Mouse (Mus musculus): Measurements from ENCODE around the gene Slc16a1. TPM values are rescaled to one million over a fixed set of nuclear protein-coding genes. Genes with fewer than 3 reads are reported as not detected.

Gene Slc16a1
- total RNA-seq, 1 experiment = 121 TPM

GRCm38 (mm10) chr3:104641313-104641712, 2.8 kb downstream of the Slc16a1 start:
- Histone ChIP-seq H3K4me3 (ENCODE audit: insufficient read depth in 1 of 2, low read depth in 1 of 2, low read length in 2 of 2, poor library complexity in 1 of 2, severe bottlenecking in 1 of 2) (no peak overlapping the region), H3K9me3 (ENCODE audit: control insufficient read depth, insufficient read depth, low read depth, low read length) (no peaks in the 10 kb centered on the region), H3K36me3 (ENCODE audit: control insufficient read depth, insufficient read depth, low read length, poor library complexity, severe bottlenecking) (no peaks in the 10 kb centered on the region), H3K4me1 (ENCODE audit: control insufficient read depth in 2 of 2, insufficient read depth in 2 of 2, low read length in 2 of 2, poor library complexity in 1 of 2) (peaks cover 2 to 4% of the 10 kb centered on the region in 2 experiments; a peak in 2 of 4 replicates), H3K9ac (ENCODE audit: insufficient read depth, low read depth, low read length, poor library complexity, severe bottlenecking) (no peak overlapping the region), H3K27ac (ENCODE audit: insufficient read depth, low read depth, low read length, poor library complexity, severe bottlenecking) (no peak overlapping the region)
- no peak for TF ChIP-seq MAFK (IDR thresholded peaks at IDR 0.05; ENCODE audit: insufficient read depth, low read depth, low read length)
- no peak for TF ChIP-seq CHD2 (IDR thresholded peaks at IDR 0.05; ENCODE audit: low read depth, low read length)
- TF ChIP-seq HCFC1 (IDR thresholded peaks at IDR 0.05; ENCODE audit: borderline replicate concordance, insufficient read depth, low read length) = no peak
- no peak for TF ChIP-seq ZC3H11A (IDR thresholded peaks at IDR 0.05; ENCODE audit: borderline replicate concordance, low read depth, low read length)
- TF ChIP-seq ZNF384 (IDR thresholded peaks at IDR 0.05; ENCODE audit: low read depth, low read length) = no peak
- in situ Hi-C loops (cut with MboI; ENCODE audit: low sequenced_read_pairs in 2 of 2, unreplicated experiment in 2 of 2) = no loop called here
- no peak for DNase-seq (ENCODE audit: low read depth, low spot score)

GRCm38 (mm10) chr3:104643113-104643512, 4.6 kb downstream of the Slc16a1 start:
- Histone ChIP-seq H3K9ac (ENCODE audit: insufficient read depth, low read depth, low read length, poor library complexity, severe bottlenecking) (no peak overlapping the region), H3K4me1 (ENCODE audit: control insufficient read depth in 2 of 2, insufficient read depth in 2 of 2, low read length in 2 of 2, poor library complexity in 1 of 2) (peaks cover 2 to 4% of the 10 kb centered on the region in 2 experiments; a peak in 2 of 4 replicates), H3K27ac (ENCODE audit: insufficient read depth, low read depth, low read length, poor library complexity, severe bottlenecking) (no peak overlapping the region), H3K4me3 (ENCODE audit: insufficient read depth in 1 of 2, low read depth in 1 of 2, low read length in 2 of 2, poor library complexity in 1 of 2, severe bottlenecking in 1 of 2) (no peak overlapping the region), H3K36me3 (ENCODE audit: control insufficient read depth, insufficient read depth, low read length, poor library complexity, severe bottlenecking) (no peaks in the 10 kb centered on the region), H3K9me3 (ENCODE audit: control insufficient read depth, insufficient read depth, low read depth, low read length) (no peaks in the 10 kb centered on the region)
- no peak for TF ChIP-seq CHD2 (IDR thresholded peaks at IDR 0.05; ENCODE audit: low read depth, low read length)
- TF ChIP-seq HCFC1 (IDR thresholded peaks at IDR 0.05; ENCODE audit: borderline replicate concordance, insufficient read depth, low read length) = no peak
- TF ChIP-seq ZC3H11A (IDR thresholded peaks at IDR 0.05; ENCODE audit: borderline replicate concordance, low read depth, low read length) = no peak
- no peak for TF ChIP-seq MAFK (IDR thresholded peaks at IDR 0.05; ENCODE audit: insufficient read depth, low read depth, low read length)
- no peak for TF ChIP-seq ZNF384 (IDR thresholded peaks at IDR 0.05; ENCODE audit: low read depth, low read length)
- DNase-seq (ENCODE audit: low read depth, low spot score) = no peak
- in situ Hi-C loops (cut with MboI; ENCODE audit: low sequenced_read_pairs in 2 of 2, unreplicated experiment in 2 of 2) = no loop called here

GRCm38 (mm10) chr3:104643810-104644270, 5.4 kb downstream of the Slc16a1 start:
- Histone ChIP-seq H3K9me3 (ENCODE audit: control insufficient read depth, insufficient read depth, low read depth, low read length) (no peaks in the 10 kb centered on the region), H3K4me3 (ENCODE audit: insufficient read depth in 1 of 2, low read depth in 1 of 2, low read length in 2 of 2, poor library complexity in 1 of 2, severe bottlenecking in 1 of 2) (no peak overlapping the region), H3K27ac (ENCODE audit: insufficient read depth, low read depth, low read length, poor library complexity, severe bottlenecking) (no peak overlapping the region), H3K9ac (ENCODE audit: insufficient read depth, low read depth, low read length, poor library complexity, severe bottlenecking) (no peak overlapping the region), H3K4me1 (ENCODE audit: control insufficient read depth in 2 of 2, insufficient read depth in 2 of 2, low read length in 2 of 2, poor library complexity in 1 of 2) (peaks cover 4% of the 10 kb centered on the region in 2 experiments; a peak in 2 of 4 replicates), H3K36me3 (ENCODE audit: control insufficient read depth, insufficient read depth, low read length, poor library complexity, severe bottlenecking) (no peaks in the 10 kb centered on the region)
- peak; percentile 63 for DNase-seq (ENCODE audit: low read depth, low spot score)
- in situ Hi-C loops (cut with MboI; ENCODE audit: low sequenced_read_pairs in 2 of 2, unreplicated experiment in 2 of 2) = no loop called here
- TF ChIP-seq ZNF384 (IDR thresholded peaks at IDR 0.05; ENCODE audit: low read depth, low read length) (no peak), CHD2 (IDR thresholded peaks at IDR 0.05; ENCODE audit: low read depth, low read length) (no peak), HCFC1 (IDR thresholded peaks at IDR 0.05; ENCODE audit: borderline replicate concordance, insufficient read depth, low read length) (no peak), MAFK (IDR thresholded peaks at IDR 0.05; ENCODE audit: insufficient read depth, low read depth, low read length) (no peak), ZC3H11A (IDR thresholded peaks at IDR 0.05; ENCODE audit: borderline replicate concordance, low read depth, low read length) (no peak)

- in situ Hi-C loops (cut with MboI; ENCODE audit: low sequenced_read_pairs in 2 of 2, unreplicated experiment in 2 of 2) = no loop called here
These were observed 5.9 kb downstream of the Slc16a1 start for GRCm38 (mm10) chr3:104644371-104644770.

GRCm38 (mm10) chr3:104654219-104654618, 15.8 kb downstream of the Slc16a1 start:
- Histone ChIP-seq H3K36me3 (ENCODE audit: control insufficient read depth, insufficient read depth, low read length, poor library complexity, severe bottlenecking) (peaks cover 40% of the 10 kb centered on the region), H3K4me3 (ENCODE audit: insufficient read depth in 1 of 2, low read depth in 1 of 2, low read length in 2 of 2, poor library complexity in 1 of 2, severe bottlenecking in 1 of 2) (no peak overlapping the region), H3K9me3 (ENCODE audit: control insufficient read depth, insufficient read depth, low read depth, low read length) (no peaks in the 10 kb centered on the region), H3K27ac (ENCODE audit: insufficient read depth, low read depth, low read length, poor library complexity, severe bottlenecking) (no peak overlapping the region), H3K4me1 (ENCODE audit: control insufficient read depth in 2 of 2, insufficient read depth in 2 of 2, low read length in 2 of 2, poor library complexity in 1 of 2) (no peaks in the 10 kb centered on the region), H3K9ac (ENCODE audit: insufficient read depth, low read depth, low read length, poor library complexity, severe bottlenecking) (no peak overlapping the region)
- in situ Hi-C loops (cut with MboI; ENCODE audit: low sequenced_read_pairs in 2 of 2, unreplicated experiment in 2 of 2) = no loop called here
- TF ChIP-seq ZC3H11A (IDR thresholded peaks at IDR 0.05; ENCODE audit: borderline replicate concordance, low read depth, low read length) (no peak), HCFC1 (IDR thresholded peaks at IDR 0.05; ENCODE audit: borderline replicate concordance, insufficient read depth, low read length) (no peak), MAFK (IDR thresholded peaks at IDR 0.05; ENCODE audit: insufficient read depth, low read depth, low read length) (no peak), CHD2 (IDR thresholded peaks at IDR 0.05; ENCODE audit: low read depth, low read length) (no peak), ZNF384 (IDR thresholded peaks at IDR 0.05; ENCODE audit: low read depth, low read length) (no peak)
- no peak for DNase-seq (ENCODE audit: low read depth, low spot score)

More at GRCm38 (mm10) chr3:104644371-104644770, 5.9 kb downstream of the Slc16a1 start:
- H3K4me1 ChIP-seq (ENCODE audit: control insufficient read depth in 2 of 2, insufficient read depth in 2 of 2, low read length in 2 of 2, poor library complexity in 1 of 2) = peaks cover 4% of the 10 kb centered on the region in 2 experiments; a peak in 2 of 4 replicates
- no peak overlapping the region for H3K9ac ChIP-seq (ENCODE audit: insufficient read depth, low read depth, low read length, poor library complexity, severe bottlenecking)
- no peak for TF ChIP-seq HCFC1 (IDR thresholded peaks at IDR 0.05; ENCODE audit: borderline replicate concordance, insufficient read depth, low read length)
- no peak for DNase-seq (ENCODE audit: low read depth, low spot score)
- H3K4me3 ChIP-seq (ENCODE audit: insufficient read depth in 1 of 2, low read depth in 1 of 2, low read length in 2 of 2, poor library complexity in 1 of 2, severe bottlenecking in 1 of 2) = no peak overlapping the region
- H3K27ac ChIP-seq (ENCODE audit: insufficient read depth, low read depth, low read length, poor library complexity, severe bottlenecking) = no peak overlapping the region
- H3K36me3 ChIP-seq (ENCODE audit: control insufficient read depth, insufficient read depth, low read length, poor library complexity, severe bottlenecking) = peaks cover 3% of the 10 kb centered on the region; the same call in 1 of the 2 replicates
- H3K9me3 ChIP-seq (ENCODE audit: control insufficient read depth, insufficient read depth, low read depth, low read length) = no peaks in the 10 kb centered on the region

All from ES-E14 (cell line).